Mouse (Mus musculus): ENCODE measurements at regions not wholly inside any gene's neighbourhood (a gene's known extent, or its start where the extent isn't known, plus 50 kb on each side); places are given as distances from the start of the nearest gene placed in this dataset.

- TF ChIP-seq CTCF (IDR thresholded peaks at IDR 0.05; ENCODE audit: low read depth, low read length) (no peak), GATA1 (IDR thresholded peaks at IDR 0.05; ENCODE audit: borderline replicate concordance, low read length) (no peak), TAL1 (conservative IDR thresholded peaks at IDR 0.05; ENCODE audit: low read depth, low read length) (no peak)
Measured at GRCm38 (mm10) chr3:120843623-120844022, 327.9 kb downstream of the Rwdd3 start.
